Mouse (Mus musculus) CH12.LX (cell line): ENCODE results near the gene Akt3. TPM values are rescaled to one million over a fixed set of nuclear protein-coding genes. Genes with fewer than 3 reads are reported as not detected.

Experiments used
- DNase-seq: peaks from one replicate; pipeline ENCODE4 v3.0.0-alpha.2; 2013; ENCODE audit errors: extremely low read depth
- H3K27ac ChIP-seq: 2 replicates; pipeline ENCODE4 v1.5.1; 2012; ENCODE audit warnings: low read depth, mild to moderate bottlenecking, control low read depth, moderate library complexity; ENCODE audit not compliant: insufficient read depth
- H3K27me3 ChIP-seq: replicated peaks from 2 replicates; pipeline ENCODE3; 2012; ENCODE audit warnings: inconsistent platforms
- H3K36me3 ChIP-seq, 2 experiments: replicated peaks in 1 of 2; 2 replicates each; pipeline versions ENCODE3 to v1.6.1; 2012; ENCODE audit warnings: inconsistent platforms in 1 of 2, low read length in 1 of 2, mild to moderate bottlenecking in 1 of 2, mixed read lengths in 1 of 2, moderate library complexity in 1 of 2; ENCODE audit not compliant: control insufficient read depth in 1 of 2, insufficient read depth in 1 of 2
- H3K4me1 ChIP-seq, 2 experiments: 2 replicates each; pipeline ENCODE4 v1.6.1; 2012; ENCODE audit warnings: inconsistent platforms in 1 of 2, moderate library complexity in 1 of 2; ENCODE audit not compliant: insufficient read depth in 2 of 2, control insufficient read depth in 1 of 2
- H3K4me2 ChIP-seq: 2 replicates; pipeline ENCODE4 v1.6.1; 2012; ENCODE audit warnings: low read depth, mild to moderate bottlenecking, control low read depth; ENCODE audit not compliant: poor library complexity, insufficient read depth, severe bottlenecking
- H3K4me3 ChIP-seq, 3 experiments: fragments of 150-350 bp in 1 of 3; sonication (generic) in 1 of 3; replicated peaks in 1 of 3; 2 replicates each; pipeline versions ENCODE3 to v1.5.1; 2011 to 2012; ENCODE audit warnings: low read depth in 2 of 3, low read length in 2 of 3, mild to moderate bottlenecking in 2 of 3, moderate library complexity in 2 of 3, control low read depth in 1 of 3, improper control_type of control experiment in 1 of 3, inconsistent platforms in 1 of 3, mixed read lengths in 1 of 3; ENCODE audit not compliant: poor library complexity in 1 of 3
- H3K79me2 ChIP-seq: replicated peaks from 2 replicates; pipeline ENCODE4 v1.6.1; 2012; ENCODE audit warnings: mild to moderate bottlenecking, moderate library complexity; ENCODE audit not compliant: control insufficient read depth, poor library complexity, insufficient read depth, severe bottlenecking; ENCODE audit errors: extremely low read depth
- H3K9ac ChIP-seq: 2 replicates; pipeline ENCODE4 v1.6.1; 2012; ENCODE audit warnings: low read depth, mild to moderate bottlenecking, control low read depth, moderate library complexity; ENCODE audit not compliant: insufficient read depth
- H3K9me3 ChIP-seq: replicated peaks from 2 replicates; pipeline ENCODE3; 2012; ENCODE audit warnings: low read length, inconsistent platforms, mixed read lengths
- CHD1 ChIP-seq: IDR thresholded peaks from 2 replicates; pipeline ENCODE4 v1.6.1; 2012; ENCODE audit warnings: low read depth, low read length, improper control_type of control experiment, inconsistent platforms
- CTCF ChIP-seq, 2 experiments: IDR thresholded peaks in 1 of 2; conservative IDR thresholded peaks in 1 of 2; 2 replicates each; pipeline ENCODE4 v1.5.1; 2011 to 2012; ENCODE audit warnings: low read depth in 2 of 2, low read length in 2 of 2, improper control_type of control experiment in 1 of 2, inconsistent platforms in 1 of 2, mild to moderate bottlenecking in 1 of 2, moderate library complexity in 1 of 2
- IRF4 ChIP-seq: IDR thresholded peaks from 2 replicates; pipeline ENCODE4 v1.6.1; 2014; ENCODE audit warnings: low read depth, mild to moderate bottlenecking, inconsistent platforms, low read length, improper control_type of control experiment
- JUND ChIP-seq: conservative IDR thresholded peaks from 2 replicates; pipeline ENCODE4 v1.6.1; 2011; ENCODE audit warnings: low read depth, low read length, improper control_type of control experiment
- KAT2A ChIP-seq: IDR thresholded peaks from 2 replicates; pipeline ENCODE4 v1.6.1; 2012; ENCODE audit warnings: low read length, improper control_type of control experiment, inconsistent platforms; ENCODE audit not compliant: insufficient replicate concordance
- MAFK ChIP-seq: IDR thresholded peaks from 2 replicates; pipeline ENCODE4 v1.6.1; 2011; ENCODE audit warnings: low read length, improper control_type of control experiment; ENCODE audit not compliant: insufficient replicate concordance
- MAZ ChIP-seq: IDR thresholded peaks from 2 replicates; pipeline ENCODE4 v1.6.1; 2012; ENCODE audit warnings: low read depth, mild to moderate bottlenecking, inconsistent platforms, low read length, improper control_type of control experiment, moderate library complexity
- MEF2A ChIP-seq: IDR thresholded peaks from 2 replicates; pipeline ENCODE4 v1.6.1; 2014; ENCODE audit warnings: low read depth, mild to moderate bottlenecking, inconsistent platforms, low read length, improper control_type of control experiment, borderline replicate concordance
- NELFE ChIP-seq: IDR thresholded peaks from 2 replicates; pipeline ENCODE4 v1.6.1; 2011; ENCODE audit warnings: low read depth, low read length, improper control_type of control experiment
- POLR2AphosphoS2 ChIP-seq: IDR thresholded peaks from 2 replicates; pipeline ENCODE4 v1.6.1; 2011; ENCODE audit warnings: low read depth, low read length, improper control_type of control experiment
- RAD21 ChIP-seq: IDR thresholded peaks from 2 replicates; pipeline ENCODE4 v1.6.1; 2011; ENCODE audit warnings: low read depth, mild to moderate bottlenecking, low read length, improper control_type of control experiment, moderate library complexity
- RCOR1 ChIP-seq: conservative IDR thresholded peaks from 2 replicates; pipeline ENCODE4 v1.6.1; 2012; ENCODE audit warnings: low read depth, mild to moderate bottlenecking, inconsistent platforms, low read length, improper control_type of control experiment
- TBP ChIP-seq: conservative IDR thresholded peaks from 2 replicates; pipeline ENCODE4 v1.6.1; 2011; ENCODE audit warnings: low read depth, low read length, improper control_type of control experiment
- TCF12 ChIP-seq: IDR thresholded peaks from 2 replicates; pipeline ENCODE4 v1.6.1; 2014; ENCODE audit warnings: low read depth, mild to moderate bottlenecking, inconsistent platforms, low read length, improper control_type of control experiment
- USF1 ChIP-seq: IDR thresholded peaks from 2 replicates; pipeline ENCODE4 v1.6.1; 2014; ENCODE audit warnings: low read depth, mild to moderate bottlenecking, inconsistent platforms, low read length, improper control_type of control experiment
- ZC3H11A ChIP-seq: IDR thresholded peaks from 2 replicates; pipeline ENCODE4 v1.6.1; 2012; ENCODE audit warnings: low read depth, mild to moderate bottlenecking, inconsistent platforms, low read length, improper control_type of control experiment
- dilution Hi-C: fragments of 300-500 bp; cut with MboI; formaldehyde crosslinking; loops from 2 replicates; pipeline ENCODE4 v1.14.3; 2020; ENCODE audit warnings: low sequenced_read_pairs; ENCODE audit not compliant: extremely low pct_unique_long_range_greater_than_20kb, extremely low pct_ligation_motif_present
- in situ Hi-C: fragments of 300-500 bp; cut with MboI; formaldehyde crosslinking; loops from 3 replicates; pipeline ENCODE4 v1.14.3; 2019; ENCODE audit warnings: low sequenced_read_pairs, low pct_ligation_motif_present, low pct_unique_long_range_greater_than_20kb, mixed read lengths
- polyA plus RNA-seq: library from polyadenylated mRNA; unstranded; fragments of >175 nt; gene quantifications from 2 replicates; pipeline ENCODE4 v1.2.1, GENCODE M21; 2012; ENCODE audit warnings: low read depth; ENCODE audit not compliant: insufficient read length
- total RNA-seq, 2 experiments: library from RNA; depleted of rRNA; stranded (reverse); fragments of 300-350 nt in 1 of 2; fragments of >200 nt in 1 of 2; gene quantifications; 2 replicates each; pipeline ENCODE4 v1.2.3; 2012 to 2014

Akt3 gene
- total and polyA plus RNA-seq, 3 experiments: 0.34 to 1.3 (median 0.82) TPM

DNA sequence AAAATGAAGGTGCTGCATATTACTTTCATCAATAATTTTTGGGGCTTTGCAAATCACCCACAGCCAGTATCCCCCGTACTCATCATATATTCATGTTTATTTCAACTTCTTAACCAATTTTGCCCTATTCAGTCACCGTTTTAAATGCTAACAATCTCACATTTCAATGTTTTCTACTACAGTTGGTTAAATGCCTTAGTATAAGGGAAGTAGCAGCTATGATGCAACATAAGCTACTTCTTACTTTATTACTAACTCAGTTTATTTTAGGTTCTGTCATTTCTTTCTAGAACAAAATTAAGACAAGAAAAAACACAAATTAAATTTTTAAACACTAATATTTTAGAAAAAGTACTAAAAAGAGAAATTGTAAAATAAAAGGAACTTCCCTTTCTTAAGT is 78.4 kb downstream of the Akt3 start:
- Histone ChIP-seq H3K27ac (no peak overlapping the region), H3K36me3 (no peaks in the 10 kb centered on the region), H3K27me3 (no peaks in the 10 kb centered on the region), H3K4me2 (no peak overlapping the region), H3K4me1 (peaks cover 0 to 3% of the 10 kb centered on the region in 2 experiments; a peak in 1 of 4 replicates), H3K9ac (no peak overlapping the region), H3K4me3 (no peak overlapping the region), H3K79me2 (no peaks in the 10 kb centered on the region), H3K9me3 (no peaks in the 10 kb centered on the region)
- DNase-seq: no peak
- no peak for TF ChIP-seq POLR2AphosphoS2
- no peak for TF ChIP-seq ZC3H11A
- TF ChIP-seq CTCF (conservative IDR thresholded peaks at IDR 0.05 in 1 of 2, IDR thresholded peaks at IDR 0.05 in 1 of 2; ENCODE audit: low read depth in 2 of 2, low read length in 2 of 2): no peak
- TF ChIP-seq JUND: no peak
- no peak for TF ChIP-seq NELFE
- no peak for TF ChIP-seq RCOR1
- in situ Hi-C loops (loop anchor here (10.0 kb wide), 1 partner anchor 295 kb away; no protein-coding TSS in a partner anchor), dilution Hi-C loops (no loop called here)

DNA sequence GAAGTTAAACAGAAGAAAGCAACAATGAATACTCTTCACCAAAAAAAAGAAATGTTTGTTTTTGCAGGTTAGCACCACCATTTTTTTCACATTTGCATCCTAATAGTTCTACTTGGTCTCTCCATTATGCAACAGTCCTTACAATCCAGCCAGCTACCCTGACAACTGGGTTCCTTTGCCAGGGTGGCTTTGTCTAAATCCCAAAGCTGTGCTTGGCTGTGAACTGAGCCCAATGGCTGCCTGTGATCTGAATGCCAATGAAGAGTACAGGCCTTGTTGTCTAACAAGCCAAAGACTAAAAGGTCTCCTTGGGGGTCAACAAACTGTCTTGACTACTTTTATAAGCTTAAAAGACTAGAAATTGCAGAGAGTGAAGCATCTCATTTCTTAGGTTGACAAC is 82.6 kb downstream of the Akt3 start:
- Histone ChIP-seq H3K4me2 (no peak overlapping the region), H3K27ac (no peak overlapping the region), H3K36me3 (no peaks in the 10 kb centered on the region), H3K4me3 (no peak overlapping the region), H3K27me3 (no peaks in the 10 kb centered on the region), H3K9ac (no peak overlapping the region), H3K4me1 (peaks cover 0 to 3% of the 10 kb centered on the region in 2 experiments; a peak in 1 of 4 replicates), H3K79me2 (no peaks in the 10 kb centered on the region), H3K9me3 (no peaks in the 10 kb centered on the region)
- in situ Hi-C loops: no loop called here
- no peak for DNase-seq
- TF ChIP-seq USF1 (no peak), MAFK (no peak), KAT2A (no peak), MEF2A (no peak), IRF4 (no peak), TBP (no peak), MAZ (no peak)
- dilution Hi-C loops: no loop called here

DNA sequence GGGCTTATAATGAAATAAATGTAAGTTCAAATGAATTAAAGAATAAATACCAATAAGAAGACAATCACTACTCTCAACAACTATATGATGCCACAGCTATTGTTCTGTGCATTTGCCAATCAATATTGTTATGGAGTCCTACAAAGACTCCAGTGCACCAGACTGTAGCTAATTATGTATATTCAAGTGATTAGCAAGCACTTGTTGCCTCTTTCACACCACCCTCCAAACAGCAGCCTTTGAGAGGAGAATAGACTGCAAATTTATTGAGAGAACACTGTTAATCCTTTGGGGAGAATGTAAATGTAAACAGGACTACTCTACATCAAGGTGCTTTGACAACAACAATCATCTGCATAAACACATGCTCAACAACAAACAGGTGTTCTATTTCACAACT is 86.7 kb downstream of the Akt3 start:
- Histone ChIP-seq H3K27ac (no peak overlapping the region), H3K4me3 (no peak overlapping the region), H3K4me1 (peaks cover 2 to 7% of the 10 kb centered on the region in 2 experiments; a peak in 2 of 4 replicates), H3K27me3 (no peaks in the 10 kb centered on the region), H3K36me3 (no peaks in the 10 kb centered on the region), H3K9me3 (no peaks in the 10 kb centered on the region), H3K4me2 (no peak overlapping the region), H3K79me2 (no peaks in the 10 kb centered on the region), H3K9ac (no peak overlapping the region)
- no peak for DNase-seq
- dilution Hi-C loops (no loop called here), in situ Hi-C loops (no loop called here)
- no peak for TF ChIP-seq CHD1
- no peak for TF ChIP-seq JUND
- TF ChIP-seq RAD21: no peak
- no peak for TF ChIP-seq POLR2AphosphoS2
- no peak for TF ChIP-seq TCF12
